19 mouse cellular contexts compared by ENCODE assay signal in genomic region chr1:146185444-146185843, GRCm38 (mm10).
"Had no signal": no experiment of that assay in that cellular context is flagged by ENCODE, and none has a peak within 500 bp of the region (broad histone marks: within the 10 kb centered on the region; RNA-seq: fewer than 3 reads in every experiment).

No protein-coding gene starts in this region.

- H3K27me3 ChIP-seq: liver, embryonic 13.5 days; liver, embryonic 15.5 days; lung, embryonic 15.5 days; megakaryocyte, embryonic 14.5 days; neural tube, embryonic 12.5 days; stomach, embryonic 15.5 days had no signal

- H3K4me3 ChIP-seq: liver, embryonic 13.5 days; liver, embryonic 15.5 days; lung, embryonic 15.5 days; megakaryocyte, embryonic 14.5 days; neural tube, embryonic 12.5 days; stomach, embryonic 15.5 days had no signal

- H3K9ac ChIP-seq: liver, embryonic 13.5 days; liver, embryonic 15.5 days; liver, postnatal 0 days; lung, embryonic 15.5 days; neural tube, embryonic 12.5 days; stomach, embryonic 15.5 days had no signal

- H3K27ac ChIP-seq: liver, embryonic 13.5 days; liver, embryonic 15.5 days; lung, embryonic 15.5 days; macrophage; neural tube, embryonic 12.5 days; stomach, embryonic 15.5 days; stomach, postnatal 0 days had no signal

- H3K36me3 ChIP-seq: liver, embryonic 13.5 days; liver, embryonic 15.5 days; lung, embryonic 15.5 days; neural tube, embryonic 12.5 days; stomach, embryonic 15.5 days had no signal

- ATAC-seq: liver, postnatal 0 days; lung, postnatal 0 days; midbrain, embryonic 16.5 days had no signal

- H3K4me2 ChIP-seq: liver, embryonic 13.5 days; liver, embryonic 15.5 days; lung, embryonic 15.5 days; neural tube, embryonic 12.5 days; stomach, embryonic 15.5 days had no signal

- H3K9me3 ChIP-seq: liver, embryonic 13.5 days; liver, embryonic 15.5 days; lung, embryonic 15.5 days; neural tube, embryonic 12.5 days; stomach, embryonic 15.5 days had no signal

- DNase-seq: liver, embryonic 13.5 days; liver, postnatal 0 days; lung, adult 2 months; lung, postnatal 14 days; lung, postnatal 36 days; midbrain, embryonic 14.5 days; right cerebral cortex, postnatal 14 days; thymus, adult 2 months; thymus, postnatal 14 days; thymus, postnatal 4 days had no signal

- H3K4me1 ChIP-seq: liver, embryonic 13.5 days; liver, embryonic 15.5 days; lung, embryonic 15.5 days; megakaryocyte, embryonic 14.5 days; neural tube, embryonic 12.5 days; stomach, embryonic 15.5 days had no signal
